Mouse (Mus musculus) heart, postnatal 0 days (tissue): ENCODE results near the gene Crtc2. TPM values are rescaled to one million over a fixed set of nuclear protein-coding genes. Genes with fewer than 3 reads are reported as not detected.

Experiments used
- ATAC-seq: fragments of 200-750 bp; cut with Nextera tagmentation; 2 replicates; pipeline ENCODE4 v1.8.0; 2017; ENCODE audit warnings: low read depth, moderate number of reproducible peaks, moderate library complexity; ENCODE audit not compliant: insufficient read depth
- DNase-seq: peaks from one replicate; pipeline ENCODE4 v3.0.0-alpha.2; 2016; ENCODE audit warnings: low spot score
- H3K27ac ChIP-seq: fragments of 300-500 bp; sonication (generic); 2 replicates; pipeline ENCODE4 v1.5.1; 2014; ENCODE audit warnings: low read depth, mild to moderate bottlenecking
- H3K27me3 ChIP-seq: fragments of 300-500 bp; sonication (generic); 2 replicates; pipeline ENCODE4 v1.6.1; 2014; ENCODE audit warnings: low read length, mixed read lengths; ENCODE audit not compliant: control insufficient read depth, insufficient read depth
- H3K36me3 ChIP-seq: fragments of 300-500 bp; sonication (generic); replicated peaks from 2 replicates; pipeline ENCODE4 v1.6.1; 2014; ENCODE audit warnings: low read length, mixed read lengths; ENCODE audit not compliant: control insufficient read depth, insufficient read depth
- H3K4me1 ChIP-seq: fragments of 300-500 bp; sonication (generic); 2 replicates; pipeline ENCODE4 v1.6.1; 2014; ENCODE audit warnings: antibody characterized with exemption; ENCODE audit not compliant: control insufficient read depth, insufficient read depth
- H3K4me2 ChIP-seq: fragments of 300-500 bp; sonication (generic); 2 replicates; pipeline ENCODE4 v1.6.1; 2014; ENCODE audit warnings: low read depth, mild to moderate bottlenecking, low read length, moderate library complexity
- H3K4me3 ChIP-seq: fragments of 300-500 bp; sonication (generic); 2 replicates; pipeline ENCODE4 v1.5.1; 2014; ENCODE audit warnings: low read depth, low read length
- H3K9ac ChIP-seq: fragments of 300-500 bp; sonication (generic); replicated peaks from 2 replicates; pipeline ENCODE4 v1.6.1; 2014; ENCODE audit warnings: low read depth, low read length, mixed read lengths
- H3K9me3 ChIP-seq: fragments of 300-500 bp; sonication (generic); replicated peaks from 2 replicates; pipeline ENCODE4 v1.6.1; 2016; ENCODE audit warnings: low read length; ENCODE audit not compliant: control insufficient read depth
- CTCF ChIP-seq: IDR thresholded peaks from 2 replicates; pipeline ENCODE4 v1.5.1; 2016; ENCODE audit warnings: antibody characterized with exemption, control low read depth, low read depth
- EP300 ChIP-seq: IDR thresholded peaks from 2 replicates; pipeline ENCODE4 v1.6.1; 2016; ENCODE audit warnings: antibody characterized with exemption, low read depth
- WGBS: fragments of 180-500 bp; shearing (Covaris S2); extraction: QIAGEN DNeasy Blood & Tissue Kit; methylation state at CpG from one replicate; pipeline ENCODE4 v1.1.7; 2014; 5-methylcytosine and 5-hydroxymethylcytosine counted together
- polyA plus RNA-seq: library from polyadenylated mRNA; unstranded; fragments of >200 nt; fragmentation: Nextera tagmentation; extraction: Ambion mirVana; gene quantifications from 2 replicates; pipeline ENCODE4 v1.2.1, GENCODE M21; 2015
- total RNA-seq: library from RNA; depleted of rRNA; stranded (reverse); fragments of >200 nt; gene quantifications from 2 replicates; pipeline ENCODE4 v1.2.3, GENCODE M21; 2014; ENCODE audit warnings: low replicate concordance

Crtc2 gene
- total and polyA plus RNA-seq, 2 experiments from 2014 or later = 7.2 to 17.8 TPM

GRCm38 (mm10) chr3:90275286-90275685, 21.3 kb downstream of the Crtc2 start:
- DNase-seq = no peak
- no peaks in the 10 kb centered on the region for H3K27me3 ChIP-seq
- no peak overlapping the region for H3K4me3 ChIP-seq
- no peak overlapping the region for H3K9ac ChIP-seq
- ATAC-seq = no peak
- H3K36me3 ChIP-seq = peaks cover 97% of the 10 kb centered on the region
- TF ChIP-seq CTCF (no peak), EP300 (no peak)
- no peak overlapping the region for H3K4me2 ChIP-seq
- WGBS = 93% methylated on average over 11 of the region's 11 CpGs
- no peak overlapping the region for H3K27ac ChIP-seq
- H3K4me1 ChIP-seq = no peaks in the 10 kb centered on the region
- H3K9me3 ChIP-seq = no peaks in the 10 kb centered on the region

GRCm38 (mm10) chr3:90276858-90277257, 22.9 kb downstream of the Crtc2 start:
- Histone ChIP-seq H3K4me2 (no peak overlapping the region), H3K27ac (no peak overlapping the region), H3K9ac (no peak overlapping the region), H3K4me1 (no peaks in the 10 kb centered on the region), H3K9me3 (no peaks in the 10 kb centered on the region), H3K4me3 (no peak overlapping the region), H3K36me3 (peaks cover 90% of the 10 kb centered on the region), H3K27me3 (no peaks in the 10 kb centered on the region)
- DNase-seq (no peak), ATAC-seq (no peak)
- TF ChIP-seq EP300 (no peak), CTCF (no peak)
- WGBS = 61% methylated on average over 16 of the region's 16 CpGs

- ATAC-seq = no peak
- no peak overlapping the region for H3K4me3 ChIP-seq
- H3K27ac ChIP-seq = no peak overlapping the region
- H3K9me3 ChIP-seq = no peaks in the 10 kb centered on the region
- H3K27me3 ChIP-seq = no peaks in the 10 kb centered on the region
- no peak overlapping the region for H3K4me2 ChIP-seq
- TF ChIP-seq CTCF (no peak), EP300 (no peak)
- H3K9ac ChIP-seq = no peak overlapping the region
- H3K4me1 ChIP-seq = no peaks in the 10 kb centered on the region
- no peak for DNase-seq
- 84% methylated on average over 9 of the region's 9 CpGs for WGBS
- H3K36me3 ChIP-seq = peaks cover 81% of the 10 kb centered on the region
These were observed 23.8 kb downstream of the Crtc2 start for GRCm38 (mm10) chr3:90277793-90278192.

- no peak overlapping the region for H3K4me2 ChIP-seq
- no peak for ATAC-seq
- 93% methylated on average over 10 of the region's 10 CpGs for WGBS
- H3K4me1 ChIP-seq = no peaks in the 10 kb centered on the region
- no peak overlapping the region for H3K27ac ChIP-seq
- H3K9ac ChIP-seq = no peak overlapping the region
- H3K27me3 ChIP-seq = no peaks in the 10 kb centered on the region
- H3K9me3 ChIP-seq = no peaks in the 10 kb centered on the region
- DNase-seq = no peak
- no peak overlapping the region for H3K4me3 ChIP-seq
- peaks cover 77% of the 10 kb centered on the region for H3K36me3 ChIP-seq
- TF ChIP-seq CTCF = no peak
- no peak for TF ChIP-seq EP300
These were observed 24.2 kb downstream of the Crtc2 start for GRCm38 (mm10) chr3:90278211-90278610.

GRCm38 (mm10) chr3:90279216-90279615, 25.3 kb downstream of the Crtc2 start:
- no peak for ATAC-seq
- DNase-seq = no peak

GRCm38 (mm10) chr3:90279743-90280142, 25.8 kb downstream of the Crtc2 start:
- no peaks in the 10 kb centered on the region for H3K9me3 ChIP-seq
- H3K4me3 ChIP-seq = no peak overlapping the region
- no peak for DNase-seq
- TF ChIP-seq CTCF = no peak
- H3K27me3 ChIP-seq = no peaks in the 10 kb centered on the region
- peaks cover 65% of the 10 kb centered on the region for H3K36me3 ChIP-seq
- no peaks in the 10 kb centered on the region for H3K4me1 ChIP-seq
- no peak overlapping the region for H3K4me2 ChIP-seq
- no peak for ATAC-seq
- H3K27ac ChIP-seq = no peak overlapping the region
- H3K9ac ChIP-seq = no peak overlapping the region
- 92% methylated on average over 7 of the region's 7 CpGs for WGBS

More at GRCm38 (mm10) chr3:90279216-90279615, 25.3 kb downstream of the Crtc2 start:
- 93% methylated on average over 9 of the region's 9 CpGs for WGBS
- TF ChIP-seq CTCF = no peak
- no peak for TF ChIP-seq EP300
- Histone ChIP-seq H3K36me3 (peaks cover 67% of the 10 kb centered on the region), H3K27me3 (no peaks in the 10 kb centered on the region), H3K4me3 (no peak overlapping the region), H3K9me3 (no peaks in the 10 kb centered on the region), H3K4me1 (no peaks in the 10 kb centered on the region), H3K4me2 (no peak overlapping the region), H3K27ac (no peak overlapping the region), H3K9ac (no peak overlapping the region)
